Mouse (Mus musculus) heart, adult 2 months (tissue): ENCODE data around the gene Hlx.

ENCODE experiments used
- CTCF ChIP-seq: fragments of 200-600 bp; IDR thresholded peaks from 2 replicates; pipeline ENCODE4 v1.8.1; 2022; ENCODE audit warnings: antibody characterized with exemption, mild to moderate bottlenecking, moderate library complexity
- EP300 ChIP-seq: fragments of 200-500 bp; IDR thresholded peaks from 2 replicates; pipeline ENCODE4 v1.6.1; 2011; ENCODE audit warnings: low read depth, low read length, control low read depth; ENCODE audit not compliant: insufficient read depth
- POLR2A ChIP-seq: fragments of 200-500 bp; IDR thresholded peaks from 2 replicates; pipeline ENCODE4 v1.6.1; 2011; ENCODE audit warnings: mild to moderate bottlenecking, low read depth, low read length, control low read depth; ENCODE audit not compliant: insufficient read depth

DNA sequence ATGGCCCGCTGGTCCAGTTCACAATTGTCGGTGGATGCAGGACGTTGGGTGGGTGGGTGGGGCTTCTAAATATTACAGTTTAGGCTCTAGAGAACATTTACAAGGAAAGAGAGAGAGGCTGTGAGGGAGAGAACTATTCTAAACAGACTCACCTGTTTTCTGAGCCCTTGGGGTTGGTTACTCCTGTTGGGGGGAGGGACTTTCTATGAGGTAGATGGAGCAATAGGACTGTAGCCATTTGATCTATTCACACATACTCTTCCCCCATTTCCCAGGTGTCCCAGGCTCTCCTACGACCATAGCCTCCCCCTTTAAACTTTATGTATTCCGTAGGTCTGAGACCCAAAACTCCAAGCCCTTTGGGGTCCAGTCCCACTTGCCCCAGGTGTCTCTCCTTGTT is 3.8 kb upstream of the Hlx start:
- TF ChIP-seq CTCF (no peak), POLR2A (no peak), EP300 (no peak)
